Mouse (Mus musculus) thymus, adult 2 months (tissue): ENCODE measurements around the gene Tbx10.

Experiments
- CTCF ChIP-seq: fragments of 200-500 bp; IDR thresholded peaks from 2 replicates; pipeline ENCODE4 v1.5.1; 2012; ENCODE audit warnings: mild to moderate bottlenecking, control low read depth, low read length, moderate library complexity, borderline replicate concordance; ENCODE audit not compliant: control insufficient read depth, poor library complexity, insufficient read depth; ENCODE audit errors: extremely low read depth
- POLR2A ChIP-seq: fragments of 200-500 bp; IDR thresholded peaks from 2 replicates; pipeline ENCODE4 v1.6.1; 2012; ENCODE audit warnings: mild to moderate bottlenecking, low read length, control low read depth, moderate library complexity; ENCODE audit not compliant: control insufficient read depth, poor library complexity, insufficient read depth; ENCODE audit errors: extremely low read depth

GRCm38 (mm10) chr19:3988750-3989149 is 3.8 kb upstream of the Tbx10 start:
- TF ChIP-seq CTCF (no peak), POLR2A (no peak)
